Mouse (Mus musculus) layer of hippocampus, adult 2 months (tissue): ENCODE measurements around the gene Kpna6. TPM values are rescaled to one million over a fixed set of nuclear protein-coding genes. Genes with fewer than 3 reads are reported as not detected.

Experiments
- DNase-seq, 2 experiments: peaks; one replicate each; pipeline ENCODE4 v3.0.0; 2022; ENCODE audit warnings: low spot score in 2 of 2
- H3K27ac ChIP-seq: fragments of 200-600 bp; 2 replicates; pipeline ENCODE4 v1.8.1; 2022
- H3K4me3 ChIP-seq: fragments of 200-600 bp; 2 replicates; pipeline ENCODE4 v1.8.1; 2022; ENCODE audit warnings: mild to moderate bottlenecking
- CTCF ChIP-seq: fragments of 200-600 bp; conservative IDR thresholded peaks from 2 replicates; pipeline ENCODE4 v1.8.1; 2022; ENCODE audit warnings: antibody characterized with exemption, mild to moderate bottlenecking, moderate library complexity
- total RNA-seq, 2 experiments: library from RNA; stranded (reverse); gene quantifications; 2 replicates each; pipeline ENCODE4 v1.2.3; 2021

The Kpna6 gene
- total RNA-seq, 2 experiments from 2014 or later: 88.7 to 97.9 TPM

- TF ChIP-seq CTCF: no peak
- peak overlapping the region; percentile 80 for H3K4me3 ChIP-seq
- DNase-seq: no peak
- peak overlapping the region; percentile 95; the same call in 1 of the 2 replicates for H3K27ac ChIP-seq
Measured at GRCm38 (mm10) chr4:129639221-129639620, 33.3 kb downstream of the Kpna6 start.

GRCm38 (mm10) chr4:129633852-129634251 is 38.7 kb downstream of the Kpna6 start:
- Histone ChIP-seq H3K4me3 (no peak overlapping the region), H3K27ac (no peak overlapping the region)
- TF ChIP-seq CTCF: no peak
- DNase-seq: no peak

GRCm38 (mm10) chr4:129631867-129632266 is 40.7 kb downstream of the Kpna6 start:
- TF ChIP-seq CTCF: no peak
- peak overlapping the region; percentile 40; the same call in 1 of the 2 replicates for H3K27ac ChIP-seq
- no peak for DNase-seq
- no peak overlapping the region for H3K4me3 ChIP-seq

GRCm38 (mm10) chr4:129630944-129631343 is 41.6 kb downstream of the Kpna6 start:
- no peak for DNase-seq
- H3K27ac ChIP-seq: peak overlapping the region; percentile 40; the same call in 1 of the 2 replicates

GRCm38 (mm10) chr4:129626035-129626434 is 46.5 kb downstream of the Kpna6 start:
- no peak for DNase-seq
- TF ChIP-seq CTCF: no peak
- no peak overlapping the region for H3K4me3 ChIP-seq
- peak overlapping the region; percentile 98; the same call in 1 of the 2 replicates for H3K27ac ChIP-seq

More at GRCm38 (mm10) chr4:129630944-129631343, 41.6 kb downstream of the Kpna6 start:
- TF ChIP-seq CTCF: no peak
- H3K4me3 ChIP-seq: no peak overlapping the region

- peak overlapping the region; percentile 98 for H3K27ac ChIP-seq
- DNase-seq: no peak
- no peak for TF ChIP-seq CTCF
- no peak overlapping the region for H3K4me3 ChIP-seq
Measured at GRCm38 (mm10) chr4:129625496-129625895, 47.1 kb downstream of the Kpna6 start.

- H3K27ac ChIP-seq: peak overlapping the region; percentile 98
- peak overlapping the region; percentile 90 for H3K4me3 ChIP-seq
- TF ChIP-seq CTCF: no peak
- peak in 1 of 2 experiments; percentile 49 for DNase-seq
Measured at GRCm38 (mm10) chr4:129625029-129625370, 47.6 kb downstream of the Kpna6 start.

GRCm38 (mm10) chr4:129624281-129625028 is 48.1 kb downstream of the Kpna6 start:
- H3K27ac ChIP-seq: peak overlapping the region; percentile 98
- DNase-seq: peak; percentile 90 to 95
- peak overlapping the region; percentile 90 for H3K4me3 ChIP-seq
- no peak for TF ChIP-seq CTCF

GRCm38 (mm10) chr4:129623681-129624091 is 48.9 kb downstream of the Kpna6 start, which contains the start of gene Ccdc28b:
Gene Ccdc28b, minus strand, starts transcription at chr4:129623947.
- H3K4me3 ChIP-seq: peak within 1 kb of the TSS; percentile 90
- TF ChIP-seq CTCF: no peak
- peak; percentile 64 to 71 for DNase-seq
- H3K27ac ChIP-seq: peak within 1 kb of the TSS; percentile 98

- Histone ChIP-seq H3K4me3 (peak overlapping the region; percentile 90), H3K27ac (peak overlapping the region; percentile 98)
- TF ChIP-seq CTCF: no peak
- no peak for DNase-seq
Measured at GRCm38 (mm10) chr4:129622803-129623535, 49.6 kb downstream of the Kpna6 start.

GRCm38 (mm10) chr4:129622120-129622802 is 50.3 kb downstream of the Kpna6 start:
- peak; percentile 28; the same call in 1 of the 2 replicates for TF ChIP-seq CTCF
- Histone ChIP-seq H3K4me3 (peak overlapping the region; percentile 90), H3K27ac (peak overlapping the region; percentile 98)
- DNase-seq: no peak

- no peak for TF ChIP-seq CTCF
- peak overlapping the region; percentile 98 for H3K27ac ChIP-seq
- peak overlapping the region; percentile 90 for H3K4me3 ChIP-seq
- DNase-seq: no peak
Measured at GRCm38 (mm10) chr4:129621283-129621841, 51.2 kb downstream of the Kpna6 start.
